Mouse (Mus musculus) brain, embryonic 18.5 days (tissue): ENCODE measurements around the gene Ak7.
A peak's percentile ranks its signal among the peaks of the same experiment; 100 is the strongest.

Source experiments
- DNase-seq: peaks from one replicate; pipeline ENCODE4 v3.0.0-alpha.2; 2012; ENCODE audit warnings: low read depth, low spot score

Ak7 gene

DNA sequence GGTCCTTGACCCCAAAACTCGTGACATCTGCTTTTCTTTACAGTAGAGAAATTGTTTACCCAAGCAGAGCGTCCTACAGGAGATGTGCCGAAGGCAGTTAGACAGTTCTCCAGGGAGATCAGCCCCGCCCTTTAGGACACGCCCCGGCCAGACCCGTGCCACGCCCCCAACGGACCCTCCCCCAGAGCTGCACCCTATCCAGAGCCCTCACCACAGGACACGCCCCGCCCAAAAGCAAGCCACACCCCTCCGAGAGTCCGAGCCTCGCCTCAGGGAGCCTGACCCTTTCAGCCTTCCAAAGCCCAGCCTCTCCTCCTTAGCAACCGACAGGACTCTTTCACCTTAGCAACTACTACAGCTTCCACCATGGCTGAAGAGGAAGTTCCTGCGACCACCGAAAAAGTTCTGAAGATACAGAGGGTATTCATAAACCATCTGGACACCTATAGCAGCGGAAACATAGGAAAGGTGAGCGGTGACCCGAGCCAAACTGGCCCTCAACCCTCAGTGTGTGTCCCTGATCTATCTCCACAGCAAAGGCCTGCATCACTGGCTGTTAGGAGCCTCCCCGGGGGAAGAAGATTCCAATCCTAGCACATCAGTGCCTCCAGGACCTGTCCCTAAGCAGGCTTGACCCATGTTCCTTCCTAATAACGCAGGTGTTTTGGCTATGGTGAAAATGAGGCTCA is at the start of gene Ak7:
Gene Ak7, plus strand, starts transcription at position 178 of the 689 bp plus-strand sequence.
- no peak for DNase-seq

DNA sequence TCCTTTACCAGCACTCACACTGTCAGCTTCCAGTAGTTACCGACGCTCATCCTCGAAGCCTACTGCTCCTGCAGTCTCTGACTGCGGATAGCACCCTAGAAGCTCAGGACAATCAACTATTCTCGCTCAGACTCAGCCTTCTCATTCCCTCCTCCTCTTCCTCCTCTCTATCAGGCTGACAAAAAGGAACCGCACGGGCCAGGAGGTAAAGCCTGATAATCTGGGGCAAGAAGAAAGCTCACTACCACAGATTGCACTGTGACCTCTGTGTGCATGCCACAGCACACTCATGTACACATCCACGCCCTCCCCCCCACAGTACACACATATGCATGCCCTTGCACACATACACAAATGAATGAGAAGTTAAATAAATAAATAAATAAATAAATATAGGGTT is 29.5 kb upstream of the Ak7 start:
- DNase-seq, result no peak

DNA sequence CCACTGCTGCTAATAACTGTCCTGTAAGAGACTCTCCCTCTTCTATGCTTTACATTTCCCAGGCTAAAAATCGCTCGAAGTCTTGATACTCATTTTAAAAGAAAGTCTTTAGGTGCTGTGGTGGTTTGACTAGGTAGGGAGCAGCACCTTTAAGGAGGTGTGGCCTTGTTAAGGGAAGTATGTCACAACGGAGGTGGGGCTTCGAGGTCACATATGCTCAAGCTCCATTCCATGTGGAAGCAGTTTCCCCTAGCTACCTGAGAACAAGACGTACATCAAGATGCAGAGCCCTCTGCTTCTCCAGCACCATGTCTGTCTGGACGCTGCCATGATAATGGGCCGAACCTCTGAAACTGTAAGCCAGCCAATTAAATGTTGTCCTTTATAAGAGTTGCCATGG is 27.6 kb upstream of the Ak7 start:
- DNase-seq, result no peak

DNA sequence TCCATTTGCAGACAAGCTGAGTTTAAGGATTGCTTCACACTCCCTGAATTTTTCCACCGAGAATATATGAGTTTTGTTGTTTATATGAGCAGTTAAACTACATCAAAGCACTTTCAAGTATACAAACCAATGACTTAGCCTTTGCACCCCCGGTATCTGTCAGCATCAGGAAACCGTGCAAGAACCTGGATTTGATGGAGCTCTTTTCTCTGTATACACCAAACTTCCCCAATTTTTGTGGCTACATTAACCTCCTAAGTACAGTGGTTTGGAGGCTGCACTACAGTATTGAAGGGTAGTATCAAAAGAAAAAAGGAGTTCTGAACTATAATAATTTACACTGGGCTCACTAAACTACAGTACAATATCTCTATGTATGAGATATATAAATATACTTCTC is 27.0 kb upstream of the Ak7 start:
- DNase-seq, result no peak

DNA sequence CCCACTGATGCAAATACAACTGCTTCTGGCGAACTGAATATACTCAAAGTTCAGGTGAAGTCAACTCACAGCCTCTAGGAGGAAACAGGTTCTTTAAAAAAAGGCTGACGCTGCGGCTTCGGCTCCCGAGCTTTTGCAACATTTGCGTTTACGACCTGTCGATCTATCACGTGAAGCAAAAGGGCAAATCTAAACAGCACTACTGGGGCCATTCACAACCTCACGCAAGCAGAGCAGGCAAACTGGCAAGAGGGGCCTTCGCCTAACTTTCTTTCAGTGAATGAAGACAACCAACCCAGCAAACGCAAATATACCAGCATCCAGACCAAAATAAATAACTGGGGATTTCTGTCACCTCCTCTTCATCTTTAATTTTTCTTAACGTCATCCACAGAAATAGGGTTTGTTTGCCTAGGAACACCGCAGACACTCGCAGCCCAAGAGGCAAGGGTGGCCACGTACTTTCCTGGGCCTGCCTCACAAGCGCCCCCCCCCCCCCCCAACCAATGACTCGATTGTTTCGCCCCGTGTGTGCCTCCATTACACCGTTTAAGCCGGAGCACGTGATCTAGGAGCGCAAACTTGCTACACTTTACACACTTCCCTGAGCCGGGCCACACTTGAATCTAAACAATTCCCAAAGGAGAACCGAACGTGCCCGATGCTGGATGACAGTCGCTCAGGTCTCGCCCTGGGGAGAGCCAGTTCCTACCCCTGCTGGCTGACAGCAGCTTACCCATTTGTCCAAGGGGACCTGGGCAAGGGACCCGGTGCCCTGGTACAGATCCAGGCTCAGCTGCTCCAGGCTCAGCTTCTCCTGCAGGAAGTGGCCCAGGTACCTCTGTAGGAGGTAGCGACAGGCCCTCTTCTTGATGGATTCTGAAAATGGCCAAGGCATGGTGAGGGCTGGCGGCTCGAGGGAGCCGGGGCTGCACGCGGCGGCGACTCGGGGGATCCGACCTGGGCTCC is 21.6 kb upstream of the Ak7 start, which contains the start of gene Gskip:
Gene Gskip, plus strand, starts transcription at position 897 of the 969 bp plus-strand sequence.
- DNase-seq, result no peak

DNA sequence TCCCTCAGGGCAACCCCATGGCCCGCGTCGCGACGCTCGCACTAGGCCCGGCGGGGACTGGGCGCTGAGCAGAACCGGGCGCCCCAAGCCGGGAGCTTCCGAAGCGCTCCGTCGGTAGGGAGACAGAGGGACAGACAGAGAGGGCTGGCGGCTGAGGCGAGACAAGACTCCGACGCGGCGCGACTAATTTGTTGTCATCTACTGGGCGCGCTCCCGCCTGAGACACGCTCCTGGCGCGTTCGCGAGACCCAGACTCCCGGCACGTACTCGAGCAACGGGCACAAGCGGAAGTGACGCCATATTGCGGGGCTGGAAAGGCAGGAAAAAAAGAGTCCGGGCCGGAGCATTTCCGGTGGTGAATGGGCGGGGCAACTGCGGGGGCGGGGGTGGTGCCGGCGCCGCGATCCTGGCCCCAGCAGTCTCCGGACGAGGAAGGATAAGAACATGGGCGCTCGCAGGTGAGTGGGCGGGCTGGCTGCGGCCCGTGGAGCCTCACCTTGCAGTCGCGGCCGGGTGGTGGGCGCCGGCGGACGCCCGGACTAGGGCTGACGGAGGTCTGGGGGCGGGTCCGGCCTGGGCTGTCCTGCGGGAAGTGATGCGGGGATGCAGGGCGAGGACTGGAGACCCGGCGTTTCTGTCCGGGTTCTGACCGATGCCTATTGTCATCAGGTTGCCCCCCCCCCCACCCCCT is 20.6 kb upstream of the Ak7 start, which contains the start of gene Atg2b:
Gene Atg2b, minus strand, starts transcription at position 211 of the 691 bp plus-strand sequence.
- DNase-seq, result peak; percentile 93

DNA sequence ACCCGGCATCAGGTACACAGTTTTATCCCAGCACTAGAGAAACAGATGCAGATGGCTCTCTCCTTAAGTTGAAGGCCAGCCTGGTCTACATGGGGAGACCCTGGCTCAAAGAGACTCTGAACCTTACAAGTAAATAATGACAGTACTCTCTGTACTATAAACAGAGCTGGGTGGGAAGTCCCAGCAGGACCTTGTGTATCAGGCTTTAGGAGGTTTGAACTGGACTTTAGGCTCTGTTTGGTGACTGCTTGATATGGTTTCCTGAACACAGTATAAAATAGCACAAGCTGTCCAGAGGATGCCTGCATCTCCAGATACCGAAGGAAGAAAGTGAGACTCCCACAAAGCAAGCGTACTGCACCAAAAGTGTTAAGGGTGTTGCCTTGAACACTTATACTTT is 19.0 kb upstream of the Ak7 start:
- DNase-seq, result no peak

DNA sequence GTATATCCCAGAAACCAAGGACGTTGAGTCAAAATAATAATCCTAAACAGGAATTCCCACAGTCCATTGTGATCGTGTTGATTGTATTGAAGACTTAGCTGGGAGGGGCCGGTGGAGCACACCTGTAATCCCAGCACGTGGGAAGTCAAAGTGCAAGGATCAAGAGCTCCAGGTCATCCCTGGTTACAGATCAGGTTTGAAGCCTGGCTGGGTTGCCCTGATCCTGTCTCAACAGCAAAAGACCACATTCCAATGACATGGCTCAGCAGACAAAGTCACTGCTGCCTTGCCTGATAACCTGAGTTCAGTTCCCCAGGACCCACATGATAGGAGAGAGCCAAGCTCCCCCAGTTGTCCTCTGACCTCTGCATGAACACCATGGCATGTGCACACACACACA is 18.4 kb upstream of the Ak7 start:
- no peak for DNase-seq

DNA sequence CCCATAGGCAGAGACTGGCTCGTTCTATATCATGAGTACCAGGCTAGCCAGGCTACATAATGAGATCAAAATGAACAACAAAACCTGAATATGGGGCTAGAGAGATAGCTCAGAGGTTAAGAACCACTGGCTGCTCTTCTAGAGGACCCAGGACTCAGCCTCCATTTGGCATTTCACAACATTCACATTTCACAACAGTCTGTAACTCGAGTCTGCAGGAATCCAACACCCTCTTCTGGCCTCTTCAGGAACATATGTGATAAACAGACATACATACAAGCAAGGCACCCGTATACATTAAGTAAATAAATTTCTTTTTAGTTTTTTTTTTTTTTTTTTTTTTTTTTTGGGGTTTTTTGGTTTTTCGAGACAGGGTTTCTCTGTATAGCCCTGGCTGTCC is 17.2 kb upstream of the Ak7 start:
- DNase-seq, result no peak

DNA sequence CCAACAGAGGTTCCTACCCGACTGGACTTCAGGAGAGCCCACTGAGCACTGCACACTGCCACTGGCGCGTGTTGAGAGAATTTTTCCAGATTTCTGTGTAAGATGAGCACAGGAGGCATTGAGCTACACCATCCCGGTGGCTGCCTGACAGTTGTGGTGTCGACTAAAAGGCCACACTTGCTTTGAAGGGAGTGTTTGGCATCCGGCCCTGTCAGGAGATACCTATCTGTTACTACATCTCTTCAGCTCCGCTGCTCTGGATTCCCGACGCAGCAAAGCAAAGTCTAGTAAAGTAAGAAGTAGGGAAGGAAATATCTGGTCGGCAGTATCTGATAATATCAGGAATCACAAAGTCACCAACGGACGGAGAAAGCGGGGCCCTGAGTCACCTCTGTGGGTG is 16.3 kb upstream of the Ak7 start:
- DNase-seq, result no peak

DNA sequence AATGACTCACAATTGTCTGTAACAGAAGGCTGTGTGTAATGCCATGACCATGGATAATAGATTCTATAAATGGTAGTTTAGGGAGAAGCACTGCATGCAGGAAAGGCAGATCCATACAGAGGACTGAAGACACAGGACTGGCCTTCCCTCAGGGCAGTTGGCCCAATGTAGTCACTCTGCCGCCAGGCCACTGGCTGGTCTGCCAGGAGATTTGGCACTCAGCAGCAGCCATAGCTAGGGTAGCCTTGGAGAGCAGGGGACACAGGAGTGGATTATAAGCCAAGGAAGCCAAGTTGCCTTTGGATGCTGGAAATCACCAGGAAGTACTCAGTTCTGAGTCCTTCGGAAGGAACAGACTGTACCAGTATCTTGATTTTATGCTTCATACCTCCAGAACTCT is 11.8 kb upstream of the Ak7 start:
- DNase-seq, result no peak

DNA sequence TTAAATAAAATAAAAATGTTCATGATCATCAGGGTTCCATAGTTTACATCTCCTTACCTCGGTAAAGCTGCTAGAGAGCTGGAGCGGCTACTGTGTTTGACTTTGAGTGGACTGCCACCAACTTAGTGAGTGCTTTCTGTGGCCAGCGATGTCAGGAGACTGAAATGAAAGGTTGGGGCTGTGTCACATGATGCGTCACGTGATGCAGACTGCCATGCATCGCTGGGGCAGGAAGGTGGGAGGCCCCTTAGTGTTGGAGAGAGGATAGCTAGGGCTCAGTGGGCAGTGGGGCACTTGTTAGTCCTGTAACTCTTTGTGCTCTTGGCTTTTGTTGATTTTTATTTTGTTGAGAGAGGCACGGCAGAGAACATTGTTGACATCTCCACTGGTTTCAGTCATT is 9.9 kb upstream of the Ak7 start:
- DNase-seq, result no peak

DNA sequence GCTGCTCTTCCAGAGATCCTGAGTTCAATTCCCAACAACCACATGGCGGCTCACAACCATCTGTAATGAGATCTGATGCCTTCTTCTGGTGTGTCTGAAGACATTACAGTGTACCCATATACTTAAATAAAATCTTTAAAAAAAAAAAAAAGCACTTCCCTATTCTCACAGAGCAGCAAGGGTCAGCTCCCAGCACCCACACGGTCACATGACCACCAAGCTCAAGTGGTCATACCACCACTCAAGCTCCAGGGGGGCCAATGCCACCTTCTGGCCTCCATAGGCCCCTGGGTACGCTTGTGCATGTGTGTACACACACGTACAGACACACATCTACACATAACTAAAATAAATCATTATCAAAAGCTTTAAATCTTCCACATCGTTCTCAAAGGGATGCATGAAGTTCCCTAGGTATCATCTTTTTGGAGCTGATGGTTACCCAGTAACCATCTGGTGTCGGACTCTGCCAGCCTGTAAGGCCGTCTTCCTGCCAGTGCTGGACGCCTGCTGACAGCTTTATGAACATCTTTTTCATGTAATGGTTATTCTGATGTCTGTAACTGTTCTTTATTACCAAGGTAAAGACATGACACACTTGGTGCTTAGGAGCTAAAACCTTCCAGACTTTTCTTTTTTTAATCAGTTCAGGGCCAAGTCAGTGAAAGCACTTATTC is 8.5 kb upstream of the Ak7 start:
- no peak for DNase-seq

DNA sequence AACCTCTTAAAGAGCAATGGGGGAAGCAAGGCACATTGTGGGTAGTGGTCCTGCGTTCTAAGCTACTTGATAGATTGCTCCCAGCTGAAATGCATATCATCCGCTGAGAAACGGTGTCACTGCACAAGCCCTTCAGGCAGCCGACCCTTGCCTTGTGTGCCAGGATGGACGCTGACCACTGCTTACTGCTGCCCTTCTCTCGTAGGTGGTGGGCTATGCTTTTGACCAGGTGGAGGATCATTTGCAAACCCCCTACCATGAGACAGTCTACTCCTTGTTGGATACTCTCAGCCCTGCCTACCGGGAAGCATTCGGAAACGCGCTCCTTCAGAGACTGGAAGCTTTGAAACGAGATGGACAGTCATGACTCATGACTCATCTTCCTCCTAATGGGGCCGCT is 5.3 kb upstream of the Ak7 start:
- DNase-seq, result no peak

DNA sequence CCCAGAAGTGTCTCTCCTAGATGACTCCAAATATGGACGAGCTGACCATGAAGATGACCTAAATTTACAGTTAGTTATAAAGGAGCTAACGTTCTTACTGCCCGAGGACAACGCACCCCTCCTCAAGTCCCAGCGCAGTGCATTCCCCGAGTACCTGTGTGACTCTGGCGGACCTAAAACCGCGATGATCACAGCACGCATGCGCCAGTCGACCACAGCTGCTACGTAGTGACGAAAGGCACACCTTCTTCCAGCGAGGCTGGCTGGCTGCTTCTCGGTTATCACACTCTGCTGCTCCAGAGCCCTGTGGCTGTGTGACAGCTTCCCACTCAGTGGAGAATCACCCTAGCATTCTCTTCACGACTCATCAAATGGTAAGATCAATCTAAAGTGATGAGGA is 12.8 kb downstream of the Ak7 start:
- DNase-seq, result no peak

DNA sequence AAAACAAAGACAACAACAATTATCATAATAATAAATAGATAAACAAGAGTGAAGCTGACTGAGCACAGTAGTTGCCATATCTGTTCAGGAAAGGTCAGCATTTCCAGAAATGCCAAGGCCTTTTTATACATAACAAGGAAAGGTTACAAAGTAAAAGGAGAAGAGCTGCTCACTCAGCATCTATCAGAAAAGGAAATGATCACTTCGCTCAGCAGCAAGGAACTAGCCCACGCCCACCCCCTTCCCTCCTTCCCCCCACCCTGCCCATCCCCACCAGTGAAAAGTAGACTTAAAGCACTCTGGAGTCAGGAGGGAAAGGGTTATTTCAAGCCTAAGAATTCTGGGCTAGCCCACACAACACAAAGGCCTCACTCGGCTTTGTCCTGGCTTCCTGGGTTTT is 14.4 kb downstream of the Ak7 start:
- no peak for DNase-seq

DNA sequence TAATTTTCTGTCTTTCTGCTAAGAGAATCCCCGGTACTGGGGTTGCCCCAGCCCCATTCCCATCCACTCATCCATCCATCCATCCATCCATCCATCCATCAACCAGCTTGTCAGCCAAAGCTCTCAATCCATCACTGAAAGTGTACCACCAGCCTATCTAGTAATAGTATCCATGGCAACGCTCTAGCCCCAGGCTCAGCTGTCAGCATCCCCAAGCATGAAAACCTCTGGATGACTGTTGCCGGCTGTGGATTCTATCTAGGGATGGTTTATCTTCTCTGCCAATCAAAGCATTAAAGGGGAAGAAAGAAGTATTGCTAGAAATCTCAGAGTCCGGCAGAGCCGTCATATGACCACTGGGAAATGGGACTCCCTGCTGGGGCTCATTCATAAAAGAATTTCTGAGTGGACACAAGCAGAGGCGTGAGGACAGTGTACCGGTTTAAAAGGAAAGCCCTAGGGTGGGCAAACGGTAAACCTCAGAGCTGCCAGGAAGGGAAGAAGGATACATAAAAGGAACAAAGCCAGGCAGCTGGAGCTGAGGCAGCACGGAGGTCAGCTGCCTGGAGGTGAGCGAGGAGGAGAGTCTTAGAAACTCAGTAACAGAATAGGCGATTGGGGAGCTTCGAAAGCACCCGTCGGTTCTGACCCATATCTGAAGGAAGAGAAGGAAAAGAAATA is 15.8 kb downstream of the Ak7 start:
- no peak for DNase-seq

DNA sequence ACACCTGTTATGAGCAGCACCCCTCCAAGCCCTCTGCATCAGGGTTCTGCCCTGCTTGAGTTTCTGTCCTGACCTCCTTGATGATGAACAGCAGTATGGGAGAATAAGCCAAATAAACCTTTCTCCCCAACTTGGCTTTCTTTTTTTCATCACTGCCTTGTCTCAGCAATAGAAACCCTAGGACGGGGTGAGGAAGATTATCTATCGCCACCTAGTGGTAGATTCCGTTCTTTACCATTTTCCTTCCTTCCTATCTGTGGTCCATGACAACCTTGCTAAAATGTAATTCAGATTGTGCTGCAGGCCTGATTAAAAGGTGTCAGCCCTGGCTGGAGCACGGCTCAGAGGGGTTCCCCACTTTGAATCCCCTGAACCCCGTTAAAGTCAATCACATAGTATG is 16.9 kb downstream of the Ak7 start:
- DNase-seq, result no peak

DNA sequence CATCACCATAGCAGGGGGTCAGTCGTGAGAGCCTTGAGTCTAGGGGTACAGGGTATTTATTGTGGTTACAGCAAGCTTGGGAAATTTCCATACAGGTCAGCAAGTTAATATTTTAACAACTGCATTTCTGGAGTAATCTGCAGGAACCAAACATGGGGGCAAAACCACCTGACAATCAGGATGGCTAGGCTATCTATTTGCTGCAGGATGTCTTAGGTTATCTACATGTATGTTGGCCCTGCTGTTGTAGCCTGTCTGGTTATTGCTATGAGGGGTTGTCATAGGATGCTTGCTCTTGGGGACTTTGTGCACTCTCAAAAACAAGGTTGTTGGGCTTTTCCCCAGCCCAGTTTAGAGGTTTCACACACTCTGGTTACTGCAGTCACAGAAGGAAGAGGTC is 18.8 kb downstream of the Ak7 start:
- DNase-seq, result no peak

DNA sequence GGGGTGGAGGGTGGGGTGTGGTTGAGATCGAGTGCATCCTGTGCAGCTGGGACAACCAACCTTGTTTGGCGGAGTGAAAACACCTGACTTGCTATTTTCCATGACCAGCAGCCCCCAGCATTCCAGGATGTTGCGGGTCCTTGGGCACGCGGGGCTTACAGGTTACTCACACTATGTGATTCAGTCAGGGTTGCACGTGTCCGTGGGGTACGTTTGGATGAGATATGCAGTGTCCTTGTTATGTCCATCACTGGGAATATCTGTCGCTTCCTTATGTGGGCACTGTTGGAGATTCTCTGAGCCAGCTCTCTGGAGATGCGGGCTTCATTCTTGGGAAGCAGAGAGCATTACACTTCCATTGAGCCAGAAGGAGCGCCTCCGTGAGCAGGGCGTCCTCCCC is 20.0 kb downstream of the Ak7 start:
- no peak for DNase-seq

DNA sequence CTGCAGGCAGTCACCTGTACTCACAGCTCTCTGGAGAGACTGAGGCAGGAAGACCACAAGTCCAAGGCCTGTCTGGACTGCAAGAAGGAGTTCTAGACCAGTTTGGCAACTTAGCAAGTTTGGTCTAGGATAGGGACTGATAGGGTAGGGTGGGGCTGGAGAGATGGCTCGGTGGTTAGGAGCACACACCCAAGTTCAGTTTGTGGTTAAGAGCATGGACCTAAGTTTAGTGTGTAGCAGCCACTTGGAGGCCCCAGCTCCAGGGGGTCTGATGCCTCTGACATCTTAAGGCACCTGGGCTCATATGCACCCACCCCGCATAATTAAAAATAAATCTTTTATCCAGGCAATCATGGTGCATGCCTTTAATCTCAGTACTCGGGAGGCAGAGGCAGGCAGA is 21.5 kb downstream of the Ak7 start:
- DNase-seq, result no peak
